Mouse (Mus musculus): ENCODE results near the gene 9230104L09Rik. TPM values are rescaled to one million over a fixed set of nuclear protein-coding genes. Genes with fewer than 3 reads are reported as not detected.

9230104L09Rik gene
- polyA plus RNA-seq (2015; fragmentation: Nextera tagmentation; extraction: Ambion mirVana), result not detected in 2 replicates

DNA sequence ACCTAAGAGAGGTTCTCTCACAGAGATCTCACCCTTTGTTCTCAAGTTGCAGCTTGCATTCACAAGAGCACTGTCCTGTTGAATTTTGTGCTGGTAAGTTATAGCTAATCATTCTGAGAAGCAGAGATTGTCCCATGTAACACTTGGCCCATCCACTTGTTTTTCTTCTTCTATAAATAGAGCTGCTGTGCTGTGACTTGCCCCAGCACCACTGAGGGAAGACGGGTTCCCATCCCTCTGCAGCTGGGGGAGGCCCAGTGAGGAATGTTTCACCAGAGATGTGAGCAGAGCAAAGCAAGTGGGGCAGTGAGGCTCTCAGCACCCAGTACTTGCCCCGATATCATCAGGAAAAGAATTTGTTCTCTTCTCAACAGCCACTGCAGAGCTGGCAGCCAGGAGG lies at the start of gene 9230104L09Rik:
TSS of gene 9230104L09Rik (minus strand) at position 73 of the 400 bp plus-strand sequence.
- WGBS, result 50% methylated on average over 2 of the region's 2 CpGs
- ATAC-seq (ENCODE audit: insufficient number of reproducible peaks, low FRiP score, low TSS enrichment, low read depth), result no peak

DNA sequence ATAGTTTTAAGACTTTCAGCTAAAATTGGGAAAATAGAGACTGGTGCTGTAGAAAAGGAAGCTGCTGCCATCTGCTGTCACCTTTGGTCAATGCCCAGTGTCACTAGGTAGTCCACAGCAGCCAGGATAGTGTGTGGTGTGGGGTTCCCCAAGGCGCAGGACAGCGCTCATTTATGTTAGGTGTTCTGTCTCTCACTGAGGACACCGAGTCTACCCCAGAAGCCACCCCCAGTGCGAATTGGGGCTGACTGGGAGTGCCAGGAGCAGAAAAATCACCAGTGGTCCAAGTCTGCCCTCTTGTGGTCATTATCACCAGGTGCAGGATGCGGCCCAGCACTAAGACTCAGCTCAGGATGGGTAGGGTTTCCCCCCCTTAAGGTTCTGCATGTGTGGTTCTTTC lies 37.4 kb upstream of the 9230104L09Rik start:
- H3K4me2 ChIP-seq (replicated peaks), result peak overlapping the region; percentile 33
- peak; percentile 60; the same call in 1 of the 2 replicates for ATAC-seq (ENCODE audit: insufficient number of reproducible peaks, low FRiP score, low TSS enrichment, low read depth)
- H3K27me3 ChIP-seq, result no peaks in the 10 kb centered on the region
- H3K27ac ChIP-seq (replicated peaks), result no peak overlapping the region
- no peaks in the 10 kb centered on the region for H3K36me3 ChIP-seq
- no peaks in the 10 kb centered on the region for H3K4me1 ChIP-seq
- no peak overlapping the region for H3K4me3 ChIP-seq (replicated peaks)
- no peak overlapping the region for H3K9ac ChIP-seq
- H3K9me3 ChIP-seq (replicated peaks), result no peaks in the 10 kb centered on the region
- WGBS, result 6% methylated on average over 5 of the region's 5 CpGs

More for the DNA sequence above, at the start of gene 9230104L09Rik:
- Histone ChIP-seq H3K4me3 (replicated peaks) (no peak within 1 kb of the TSS), H3K27me3 (no peaks in the 10 kb centered on the region), H3K27ac (replicated peaks) (no peak within 1 kb of the TSS; the same call in 1 of the 2 replicates), H3K36me3 (no peaks in the 10 kb centered on the region), H3K9me3 (replicated peaks) (no peaks in the 10 kb centered on the region), H3K4me2 (replicated peaks) (no peak within 1 kb of the TSS), H3K4me1 (no peaks in the 10 kb centered on the region), H3K9ac (no peak within 1 kb of the TSS)

DNA sequence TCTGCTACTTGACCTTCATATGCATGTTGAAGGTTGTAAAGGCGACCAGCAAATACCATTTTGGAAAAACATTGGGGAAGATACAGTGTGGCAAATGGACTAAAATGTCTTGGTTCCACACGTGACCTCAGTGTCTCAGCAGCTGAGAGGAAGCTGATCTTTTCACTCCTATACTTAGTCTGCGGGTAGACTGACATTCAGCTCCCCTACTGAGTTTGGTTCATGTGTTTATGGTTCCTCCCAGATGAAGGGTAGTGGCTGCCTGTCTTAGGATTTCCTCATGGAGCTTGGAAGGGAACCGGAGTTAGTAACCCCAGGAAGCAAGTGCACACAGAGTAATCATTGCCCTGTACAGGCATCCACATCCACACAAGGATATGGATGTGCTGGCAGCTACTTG lies 35.5 kb upstream of the 9230104L09Rik start:
- ATAC-seq (ENCODE audit: insufficient number of reproducible peaks, low FRiP score, low TSS enrichment, low read depth), result no peak
- no peaks in the 10 kb centered on the region for H3K4me1 ChIP-seq
- H3K4me3 ChIP-seq (replicated peaks), result no peak overlapping the region
- no peak overlapping the region for H3K4me2 ChIP-seq (replicated peaks)
- H3K27me3 ChIP-seq, result no peaks in the 10 kb centered on the region
- H3K27ac ChIP-seq (replicated peaks), result no peak overlapping the region
- no peaks in the 10 kb centered on the region for H3K9me3 ChIP-seq (replicated peaks)
- no peaks in the 10 kb centered on the region for H3K36me3 ChIP-seq
- no peak overlapping the region for H3K9ac ChIP-seq
- WGBS, result 59% methylated on average over 4 of the region's 4 CpGs

DNA sequence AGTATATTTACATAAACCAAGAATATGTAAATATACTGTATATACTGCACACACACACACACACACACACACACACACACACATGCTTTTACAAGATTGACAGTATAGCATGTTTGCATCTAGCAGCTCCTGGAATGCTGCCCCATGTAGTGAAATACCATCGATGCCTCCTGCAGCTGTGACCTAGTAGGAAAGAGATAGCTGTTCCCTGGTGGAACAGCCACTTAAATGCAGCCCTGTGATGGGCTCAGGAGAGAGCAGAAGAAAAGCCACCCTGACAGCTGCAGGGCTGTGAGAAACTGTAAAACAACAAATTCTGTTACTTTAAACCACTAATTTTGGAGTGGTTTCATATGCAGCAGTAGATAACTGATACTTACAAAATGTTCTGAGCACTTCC lies 31.4 kb upstream of the 9230104L09Rik start:
- peak; percentile 65; the same call in 1 of the 2 replicates for ATAC-seq (ENCODE audit: insufficient number of reproducible peaks, low FRiP score, low TSS enrichment, low read depth)
- WGBS, result 61% methylated on average over 1 of the region's 1 CpGs

DNA sequence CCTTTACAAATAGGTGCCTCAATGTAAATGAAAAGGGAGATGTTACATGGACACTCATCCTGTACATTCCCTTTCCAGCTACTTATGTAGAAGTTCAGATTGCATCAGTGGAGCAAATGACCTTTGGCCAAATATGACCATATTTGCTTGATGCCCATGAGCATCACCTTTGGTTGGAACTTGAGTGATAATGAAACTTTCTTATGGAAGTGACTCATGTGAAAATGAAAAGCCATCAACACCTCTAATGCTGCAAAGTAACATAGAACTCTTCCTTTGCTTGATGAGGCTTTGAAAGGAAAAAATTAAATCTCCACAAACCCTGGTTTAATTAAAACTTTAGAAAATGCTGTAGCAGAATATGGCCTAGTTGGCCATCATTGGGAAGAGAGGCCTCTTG lies 28.3 kb upstream of the 9230104L09Rik start:
- no peaks in the 10 kb centered on the region for H3K27me3 ChIP-seq
- no peak overlapping the region for H3K27ac ChIP-seq (replicated peaks)
- H3K9ac ChIP-seq, result no peak overlapping the region
- H3K4me3 ChIP-seq (replicated peaks), result no peak overlapping the region
- H3K4me2 ChIP-seq (replicated peaks), result no peak overlapping the region
- no peaks in the 10 kb centered on the region for H3K36me3 ChIP-seq
- no peaks in the 10 kb centered on the region for H3K9me3 ChIP-seq (replicated peaks)
- no peak for ATAC-seq (ENCODE audit: insufficient number of reproducible peaks, low FRiP score, low TSS enrichment, low read depth)
- H3K4me1 ChIP-seq, result no peaks in the 10 kb centered on the region

More for the DNA sequence above, 31.4 kb upstream of the 9230104L09Rik start:
- Histone ChIP-seq H3K4me1 (no peaks in the 10 kb centered on the region), H3K9ac (no peak overlapping the region), H3K4me2 (replicated peaks) (no peak overlapping the region), H3K36me3 (no peaks in the 10 kb centered on the region), H3K27ac (replicated peaks) (no peak overlapping the region), H3K9me3 (replicated peaks) (no peaks in the 10 kb centered on the region), H3K4me3 (replicated peaks) (no peak overlapping the region), H3K27me3 (no peaks in the 10 kb centered on the region)

DNA sequence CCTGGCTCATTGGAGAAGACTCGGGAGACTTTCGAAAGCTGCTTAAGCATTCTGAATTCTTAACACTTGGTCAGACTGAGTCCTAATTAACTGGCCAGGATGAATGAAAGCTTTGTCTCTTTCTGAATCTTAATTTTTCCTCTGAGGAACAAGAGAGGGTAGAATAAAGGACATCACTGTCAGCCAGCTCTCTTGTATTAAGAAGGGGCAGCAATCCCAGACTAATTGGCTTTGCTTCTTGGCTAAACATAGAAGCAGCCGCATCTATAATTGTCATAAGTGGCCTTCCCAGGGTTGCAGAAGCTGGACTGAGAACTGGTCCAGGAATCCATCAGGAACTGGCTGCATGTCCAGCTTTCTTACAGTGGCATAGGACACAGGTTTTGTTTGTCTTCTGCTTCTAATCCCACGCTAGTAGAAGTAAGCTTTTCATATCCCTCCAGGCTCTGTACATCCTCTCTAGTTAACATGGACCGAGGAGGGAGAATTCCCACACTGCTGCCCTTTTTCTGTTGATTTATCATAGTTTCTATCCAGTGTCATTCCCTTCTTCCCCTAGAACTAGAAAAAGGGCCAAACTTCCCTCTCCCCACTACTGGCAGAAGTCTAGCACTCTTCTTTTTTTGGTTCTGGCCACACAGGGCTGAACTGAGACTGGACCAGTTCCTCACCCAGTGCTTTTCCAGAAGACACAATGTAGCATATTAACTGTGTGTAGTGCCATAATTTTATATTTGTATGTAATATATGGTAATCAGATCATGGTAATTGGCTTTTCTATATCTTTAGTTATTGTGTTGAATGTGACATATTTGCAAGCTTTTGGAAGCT lies 25.4 kb upstream of the 9230104L09Rik start:
- no peaks in the 10 kb centered on the region for H3K36me3 ChIP-seq
- 34% methylated on average over 5 of the region's 5 CpGs for WGBS
- H3K27ac ChIP-seq (replicated peaks), result 0 out of 2 replicates have a peak overlapping the region, but pooled peaks have one; percentile 2
- H3K9ac ChIP-seq, result no peak overlapping the region
- no peaks in the 10 kb centered on the region for H3K9me3 ChIP-seq (replicated peaks)
- H3K4me2 ChIP-seq (replicated peaks), result no peak overlapping the region
- no peaks in the 10 kb centered on the region for H3K4me1 ChIP-seq
- ATAC-seq (ENCODE audit: insufficient number of reproducible peaks, low FRiP score, low TSS enrichment, low read depth), result peak; percentile 43; the same call in 1 of the 2 replicates
- H3K27me3 ChIP-seq, result no peaks in the 10 kb centered on the region
- H3K4me3 ChIP-seq (replicated peaks), result no peak overlapping the region

DNA sequence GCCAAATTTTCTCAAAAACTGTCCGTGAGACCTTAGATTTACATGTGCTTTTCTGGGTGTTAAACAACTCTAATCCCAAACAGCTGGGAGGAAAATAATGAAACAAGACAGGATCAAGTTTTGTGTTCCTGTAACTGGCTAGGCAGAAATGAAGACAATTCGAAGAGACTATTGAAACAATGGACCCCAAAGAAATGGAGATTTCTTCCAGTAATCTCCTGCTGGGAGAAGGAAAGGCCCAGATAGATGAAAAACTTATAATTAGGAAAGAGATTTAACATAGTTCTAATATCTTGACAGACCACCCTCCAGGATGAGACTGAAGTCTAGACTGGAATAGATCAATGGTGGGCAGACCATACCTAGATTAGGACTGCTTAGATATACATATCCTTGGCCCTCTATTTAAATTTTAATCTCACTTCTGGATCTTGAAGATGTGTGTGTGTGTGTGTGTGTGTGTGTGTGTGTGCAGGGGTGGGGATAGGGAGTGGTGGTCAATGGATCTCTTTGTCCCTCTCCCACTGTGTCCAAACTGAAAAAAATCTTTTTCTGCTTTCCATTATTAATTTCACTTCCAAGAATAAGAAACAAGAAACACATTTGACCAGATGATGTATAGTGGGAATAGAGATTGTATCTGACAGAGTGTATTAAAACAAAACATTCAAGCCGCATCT lies 24.6 kb upstream of the 9230104L09Rik start:
- H3K9ac ChIP-seq, result no peak overlapping the region
- no peak overlapping the region for H3K4me3 ChIP-seq (replicated peaks)
- no peaks in the 10 kb centered on the region for H3K36me3 ChIP-seq
- H3K27ac ChIP-seq (replicated peaks), result no peak overlapping the region
- no peaks in the 10 kb centered on the region for H3K9me3 ChIP-seq (replicated peaks)
- no peak for ATAC-seq (ENCODE audit: insufficient number of reproducible peaks, low FRiP score, low TSS enrichment, low read depth)
- 41% methylated on average over 3 of the region's 3 CpGs for WGBS
- no peaks in the 10 kb centered on the region for H3K4me1 ChIP-seq
- H3K27me3 ChIP-seq, result no peaks in the 10 kb centered on the region
- H3K4me2 ChIP-seq (replicated peaks), result no peak overlapping the region

DNA sequence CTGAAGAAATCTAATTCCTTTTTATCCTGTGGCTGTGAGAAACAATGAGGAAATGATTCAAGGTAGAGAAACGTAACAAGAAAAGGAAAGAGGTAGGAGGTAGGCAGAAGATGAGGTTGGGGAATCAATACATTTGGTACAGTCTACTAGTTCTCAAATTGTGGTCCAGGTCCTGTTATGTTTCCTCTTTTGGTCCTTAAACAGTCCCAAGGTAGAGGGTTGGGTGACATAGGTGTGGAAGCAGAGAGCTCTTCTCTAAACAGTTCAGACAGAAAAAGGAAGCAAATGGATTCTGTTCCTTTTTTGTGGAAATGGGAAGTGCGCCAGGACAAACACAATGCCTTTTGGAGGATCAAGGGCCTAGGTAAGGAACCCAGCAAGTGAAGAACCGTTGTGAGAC lies 24.0 kb upstream of the 9230104L09Rik start:
- no peaks in the 10 kb centered on the region for H3K36me3 ChIP-seq
- H3K4me2 ChIP-seq (replicated peaks), result no peak overlapping the region
- no peaks in the 10 kb centered on the region for H3K4me1 ChIP-seq
- no peak overlapping the region for H3K4me3 ChIP-seq (replicated peaks)
- H3K9ac ChIP-seq, result no peak overlapping the region
- H3K9me3 ChIP-seq (replicated peaks), result no peaks in the 10 kb centered on the region
- no peak for ATAC-seq (ENCODE audit: insufficient number of reproducible peaks, low FRiP score, low TSS enrichment, low read depth)
- no peak overlapping the region for H3K27ac ChIP-seq (replicated peaks)
- 60% methylated on average over 3 of the region's 3 CpGs for WGBS
- no peaks in the 10 kb centered on the region for H3K27me3 ChIP-seq

DNA sequence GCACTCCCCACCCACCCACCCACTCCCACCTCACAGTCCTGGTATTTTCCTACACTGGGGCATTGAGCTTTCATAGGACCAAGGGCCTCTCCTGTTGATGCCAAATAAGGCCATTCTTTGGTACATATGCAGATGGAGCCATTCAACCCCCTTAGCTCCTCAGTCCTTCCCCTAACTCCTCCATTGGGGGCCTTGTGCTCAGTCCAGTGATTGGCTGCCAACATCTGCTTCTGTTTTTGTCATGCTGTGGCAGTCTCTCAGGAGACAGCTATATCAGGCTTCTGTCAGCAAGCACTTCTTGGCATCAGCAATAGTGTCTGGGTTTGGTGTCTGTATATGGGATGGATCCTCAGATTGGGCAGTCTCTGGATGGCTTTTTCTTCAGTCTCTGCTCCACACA lies 19.9 kb upstream of the 9230104L09Rik start:
- Histone ChIP-seq H3K4me2 (replicated peaks) (no peak overlapping the region), H3K4me3 (replicated peaks) (no peak overlapping the region), H3K27me3 (no peaks in the 10 kb centered on the region), H3K4me1 (no peaks in the 10 kb centered on the region), H3K36me3 (no peaks in the 10 kb centered on the region), H3K9me3 (replicated peaks) (no peaks in the 10 kb centered on the region), H3K27ac (replicated peaks) (no peak overlapping the region), H3K9ac (no peak overlapping the region)
- no peak for ATAC-seq (ENCODE audit: insufficient number of reproducible peaks, low FRiP score, low TSS enrichment, low read depth)

DNA sequence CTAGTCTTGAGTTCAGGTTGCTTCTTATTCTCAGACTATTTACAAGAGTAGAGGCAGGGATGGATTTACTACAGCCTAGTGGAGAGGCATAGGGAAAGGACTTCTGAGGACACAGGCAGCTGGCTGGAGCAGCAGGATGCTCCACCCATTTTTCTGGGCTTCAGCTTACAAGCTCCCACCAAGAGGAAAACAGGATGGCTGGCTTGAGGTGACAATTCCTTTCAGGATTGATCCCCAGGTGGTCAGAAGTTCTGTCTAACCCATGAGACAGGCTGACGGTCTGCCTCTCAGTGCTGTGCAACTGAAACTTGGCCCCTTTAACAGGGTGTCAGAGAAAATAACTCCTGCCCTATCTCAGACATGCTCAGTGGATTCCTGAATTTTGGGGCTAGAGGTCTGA lies 14.4 kb upstream of the 9230104L09Rik start:
- WGBS, result 48% methylated on average over 1 of the region's 1 CpGs
- ATAC-seq (ENCODE audit: insufficient number of reproducible peaks, low FRiP score, low TSS enrichment, low read depth), result no peak
- no peak overlapping the region for H3K4me3 ChIP-seq (replicated peaks)
- H3K4me2 ChIP-seq (replicated peaks), result no peak overlapping the region
- peaks cover 9% of the 10 kb centered on the region for H3K4me1 ChIP-seq
- no peak overlapping the region for H3K9ac ChIP-seq
- no peaks in the 10 kb centered on the region for H3K9me3 ChIP-seq (replicated peaks)
- H3K27me3 ChIP-seq, result no peaks in the 10 kb centered on the region
- H3K36me3 ChIP-seq, result no peaks in the 10 kb centered on the region
- no peak overlapping the region for H3K27ac ChIP-seq (replicated peaks)

DNA sequence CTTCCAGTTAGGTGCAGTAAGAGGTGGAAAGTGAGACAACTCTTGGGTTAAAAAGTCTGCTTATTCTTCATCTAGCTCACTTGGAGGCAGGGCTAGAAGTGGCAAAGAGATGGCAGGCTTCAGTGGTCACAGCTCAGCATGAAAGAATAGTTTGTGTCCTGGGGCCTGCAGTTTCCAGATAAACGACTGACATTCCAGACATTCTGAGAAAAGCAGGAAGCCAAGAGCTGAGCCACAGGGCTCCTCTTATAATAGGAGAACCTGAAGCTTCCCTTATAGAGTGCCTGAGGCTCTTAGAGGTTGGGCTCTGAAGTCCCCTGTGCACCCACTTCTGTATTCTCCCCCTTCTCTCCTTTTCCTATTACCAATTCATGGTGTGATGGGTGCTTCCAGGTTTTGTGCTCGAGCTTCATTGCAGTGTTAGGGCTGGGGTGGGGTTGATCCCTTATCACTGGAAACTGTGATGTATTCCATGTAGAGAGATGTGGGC lies 13.8 kb upstream of the 9230104L09Rik start:
- WGBS, result 10% methylated on average over 2 of the region's 2 CpGs

More for the DNA sequence above, 13.8 kb upstream of the 9230104L09Rik start:
- no peaks in the 10 kb centered on the region for H3K27me3 ChIP-seq
- no peaks in the 10 kb centered on the region for H3K36me3 ChIP-seq
- no peak overlapping the region for H3K4me3 ChIP-seq (replicated peaks)
- no peak overlapping the region for H3K27ac ChIP-seq (replicated peaks)
- H3K9me3 ChIP-seq (replicated peaks), result no peaks in the 10 kb centered on the region
- no peak overlapping the region for H3K9ac ChIP-seq
- H3K4me2 ChIP-seq (replicated peaks), result no peak overlapping the region
- ATAC-seq (ENCODE audit: insufficient number of reproducible peaks, low FRiP score, low TSS enrichment, low read depth), result no peak
- peaks cover 15% of the 10 kb centered on the region for H3K4me1 ChIP-seq

Data from embryonic facial prominence, embryonic 15.5 days (tissue).